Mouse (Mus musculus) ovary, adult 18-20 months (tissue): ENCODE data around the gene Akt2.
"Not testable (repeated sequence)": the region's sequence is repeated elsewhere in the genome, so short reads cannot be mapped to it uniquely, and the experiment has no call there.

Experiments
- DNase-seq: peaks from one replicate; pipeline ENCODE4 v3.0.0; 2022; ENCODE audit warnings: low spot score, mixed read lengths

Akt2 gene

GRCm38 (mm10) chr7:27613751-27614499 is 22.6 kb downstream of the Akt2 start:
- no peak for DNase-seq

DNA sequence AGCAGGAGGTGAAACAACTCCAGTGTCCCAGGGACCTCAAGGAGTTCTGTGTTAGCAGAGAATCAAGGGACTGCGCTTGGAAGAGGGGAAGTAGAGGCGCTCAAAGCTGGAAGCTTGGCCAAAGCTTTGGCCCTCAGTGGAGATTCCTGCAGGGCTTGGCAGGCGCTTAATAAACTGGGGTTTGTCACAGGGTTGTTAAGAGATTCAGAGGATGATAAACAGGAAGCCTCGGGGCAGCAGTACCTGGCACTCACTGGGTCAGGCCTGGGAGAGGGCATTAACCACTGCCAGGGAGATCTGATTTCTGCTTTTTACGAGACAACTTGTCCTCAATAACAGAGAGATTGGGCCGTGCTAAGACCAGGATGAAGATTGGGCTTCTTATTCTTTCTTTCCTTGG is 29.7 kb downstream of the Akt2 start:
- no peak for DNase-seq

GRCm38 (mm10) chr7:27622234-27622633 is 30.9 kb downstream of the Akt2 start:
- DNase-seq: no peak

DNA sequence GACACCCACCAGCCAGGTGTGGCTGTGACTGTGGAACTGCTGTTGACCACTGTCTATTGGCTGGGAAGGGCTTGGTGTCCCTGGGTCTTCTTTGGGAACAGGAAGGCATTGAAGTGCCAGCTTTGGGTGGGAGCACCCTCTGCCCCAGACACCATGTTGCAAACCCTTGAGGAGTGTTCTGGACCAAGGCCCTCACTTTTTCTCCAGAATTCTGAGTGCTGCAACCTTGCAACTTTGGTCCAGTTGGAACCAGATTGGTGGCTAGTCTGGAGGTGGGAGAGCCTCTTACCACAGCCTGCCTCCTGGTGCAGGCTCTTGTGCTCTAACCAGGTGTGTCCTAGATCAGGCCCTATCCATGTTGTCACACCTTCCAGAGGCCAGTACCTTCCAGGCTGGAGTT is 33.6 kb downstream of the Akt2 start:
- no peak for DNase-seq

- DNase-seq: no peak
These were observed 36.4 kb downstream of the Akt2 start for GRCm38 (mm10) chr7:27627707-27628106.

DNA sequence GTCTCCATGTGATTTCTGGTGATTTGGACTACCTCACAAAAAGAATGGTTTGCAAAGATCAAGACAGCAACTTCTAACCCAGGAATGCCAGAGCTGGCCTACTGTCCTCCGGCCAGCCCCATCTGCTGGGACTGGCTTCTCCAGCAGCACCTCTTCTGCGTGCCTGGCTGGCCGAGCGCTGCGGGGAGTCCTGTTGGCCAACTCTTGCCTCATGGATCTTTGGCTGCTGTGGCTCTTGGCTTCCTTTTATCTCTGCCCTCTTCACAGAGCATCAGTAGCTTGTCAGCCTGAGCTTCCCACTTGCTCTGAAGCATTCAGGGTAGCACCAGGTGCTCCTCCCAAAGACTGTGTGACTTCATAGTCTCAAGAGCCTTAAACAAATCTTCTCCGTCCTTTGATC is 36.8 kb downstream of the Akt2 start:
- no peak for DNase-seq

- DNase-seq: not testable (repeated sequence)
These were observed 37.5 kb downstream of the Akt2 start for GRCm38 (mm10) chr7:27628816-27629215.

DNA sequence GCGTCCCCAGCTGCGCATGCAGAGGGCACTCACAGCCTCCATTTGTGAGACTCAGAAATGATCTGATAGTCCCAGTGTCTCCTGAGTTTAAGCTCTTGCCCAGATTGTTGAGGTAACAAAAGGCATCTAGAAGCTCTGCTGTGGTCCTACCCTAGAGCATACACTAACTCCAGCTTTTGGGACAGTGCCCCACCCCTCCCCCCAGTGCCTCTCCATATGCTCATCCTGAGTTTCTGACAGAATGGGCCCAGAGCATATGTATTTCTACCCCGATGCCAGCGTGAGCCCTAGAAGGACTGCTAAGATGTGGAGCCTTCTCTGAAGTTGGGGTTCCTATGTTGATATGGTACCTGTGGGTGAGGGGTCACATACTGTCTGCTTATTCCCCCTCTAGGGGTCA is 40.1 kb downstream of the Akt2 start:
- no peak for DNase-seq

DNA sequence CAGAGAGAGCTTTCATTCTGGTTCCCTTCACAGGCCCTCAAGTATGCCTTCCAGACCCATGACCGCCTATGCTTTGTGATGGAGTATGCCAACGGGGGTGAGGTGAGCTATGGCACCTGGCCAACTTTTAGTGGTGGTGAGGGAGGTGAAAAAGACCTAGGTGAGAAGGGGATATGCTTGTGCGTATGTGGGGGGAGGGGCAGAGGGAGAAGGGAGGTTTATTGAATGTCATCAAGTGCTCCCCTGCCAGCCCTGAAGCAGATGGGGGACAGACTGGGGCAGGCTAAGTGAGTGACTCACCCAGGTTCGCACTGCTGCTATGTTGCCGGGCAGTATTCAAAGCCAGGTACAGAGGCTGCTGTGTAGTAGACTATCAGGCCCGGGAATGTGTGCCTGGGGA is 41.8 kb downstream of the Akt2 start:
- no peak for DNase-seq

DNA sequence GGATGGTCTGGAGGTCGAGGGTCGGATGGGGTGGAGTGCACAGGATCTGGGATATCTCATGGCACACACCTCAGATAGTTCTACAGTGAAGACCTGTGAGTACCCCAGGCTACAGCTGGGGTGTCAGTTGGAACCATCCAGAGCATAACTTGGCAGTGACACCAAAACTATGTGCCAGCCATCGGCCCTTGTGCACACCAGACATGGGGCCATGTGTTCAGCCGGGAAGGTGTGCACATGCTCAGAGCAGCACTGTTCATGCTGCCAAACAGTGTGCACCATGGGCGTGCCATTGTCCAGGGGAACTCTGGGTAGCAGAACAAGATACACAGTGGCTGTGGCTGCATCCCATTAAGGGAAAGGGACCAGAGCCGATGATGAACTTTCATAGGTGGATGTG is 43.3 kb downstream of the Akt2 start:
- no peak for DNase-seq

DNA sequence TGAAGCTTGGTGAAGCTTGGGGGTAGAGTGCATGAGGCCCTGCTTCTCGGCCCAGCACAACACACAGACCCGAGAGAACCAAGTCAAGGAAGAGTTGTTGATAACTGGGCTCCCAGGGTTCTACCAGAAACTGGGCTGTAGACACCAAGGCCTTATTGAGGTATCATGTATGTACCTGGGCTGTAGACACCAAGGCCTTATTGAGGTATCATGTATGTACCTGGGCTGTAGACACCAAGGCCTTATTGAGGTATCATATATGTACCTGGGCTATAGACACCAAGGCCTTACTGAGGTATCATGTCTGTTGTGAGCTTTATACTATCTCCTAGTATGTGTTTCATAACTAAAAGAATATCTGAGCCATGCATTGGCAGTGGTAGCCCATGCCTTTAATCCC is 43.7 kb downstream of the Akt2 start:
- DNase-seq: not testable (repeated sequence)

DNA sequence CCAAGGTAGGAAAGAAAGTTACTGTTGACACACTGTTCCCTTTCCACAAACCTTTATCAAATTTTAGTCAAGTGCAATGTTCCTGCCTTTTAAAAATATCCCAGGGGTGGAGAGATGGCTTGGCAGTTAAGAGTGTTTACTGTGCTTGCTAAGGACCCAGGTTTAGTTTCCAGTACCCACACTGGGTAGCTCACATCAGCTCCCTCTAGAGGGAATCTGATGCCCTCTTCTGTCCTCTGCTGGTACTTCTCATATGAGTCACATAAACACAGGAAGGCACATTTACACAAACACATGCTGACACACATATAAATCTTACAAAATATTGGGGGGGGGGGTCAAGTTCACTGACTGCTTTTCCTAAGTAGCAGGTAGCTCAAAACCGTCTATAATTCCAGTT is 53.1 kb downstream of the Akt2 start:
- no peak for DNase-seq

DNA sequence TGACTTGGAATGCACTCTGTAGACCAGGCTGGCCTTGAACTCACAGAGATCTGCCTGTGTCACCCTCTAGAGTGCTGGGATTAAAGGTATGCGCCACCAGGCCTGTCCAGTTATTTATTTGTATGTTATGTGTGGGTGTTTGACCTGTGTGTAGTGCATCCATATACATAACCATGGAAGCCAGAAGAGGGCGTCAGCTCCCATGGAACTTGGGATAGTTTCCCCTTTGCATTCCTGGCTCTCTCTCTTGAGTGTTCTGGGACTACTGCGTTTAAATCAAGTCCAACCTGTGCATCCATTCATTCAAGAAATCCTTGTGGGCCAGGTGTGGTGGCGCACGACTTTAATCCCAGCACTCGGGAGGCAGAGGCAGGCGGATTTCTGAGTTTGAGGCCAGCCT is 55.2 kb downstream of the Akt2 start:
- no peak for DNase-seq

DNA sequence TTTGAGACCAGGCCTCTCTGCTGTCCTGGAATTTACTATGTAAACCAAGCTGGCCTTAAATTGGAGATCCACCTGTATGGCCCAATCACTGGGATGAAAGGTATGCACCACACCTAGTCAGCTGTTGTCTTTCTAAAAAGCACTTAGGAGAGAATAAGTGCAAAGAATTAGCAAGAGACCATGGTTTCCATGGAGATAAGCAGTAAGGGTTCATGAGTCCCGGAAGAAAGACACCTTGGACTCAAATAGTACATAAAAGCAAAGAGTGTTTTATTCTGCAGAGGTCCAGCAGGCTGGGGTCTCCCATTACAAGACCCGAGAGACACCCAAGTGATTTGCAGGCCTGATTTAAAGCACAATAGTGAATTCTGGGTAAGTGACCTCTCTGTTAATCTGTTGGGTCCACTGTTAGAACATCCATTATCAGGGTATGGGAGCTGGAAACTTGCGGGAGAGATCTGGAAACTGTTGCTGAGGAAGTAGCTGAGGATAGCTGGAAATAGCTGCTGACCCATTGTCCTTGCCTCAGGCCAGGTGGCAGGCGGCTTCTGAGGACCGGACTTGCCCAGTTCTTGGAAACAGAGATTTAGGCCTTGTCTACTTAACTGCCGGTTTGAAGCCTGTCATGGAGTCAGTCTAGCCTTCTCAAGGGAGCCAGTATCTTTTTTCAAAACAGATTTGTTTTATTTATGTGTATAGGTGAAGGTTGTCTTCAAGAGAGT is 56.1 kb downstream of the Akt2 start:
- no peak for DNase-seq

- no peak for DNase-seq
These were observed 58.4 kb downstream of the Akt2 start for GRCm38 (mm10) chr7:27649723-27650122.

DNA sequence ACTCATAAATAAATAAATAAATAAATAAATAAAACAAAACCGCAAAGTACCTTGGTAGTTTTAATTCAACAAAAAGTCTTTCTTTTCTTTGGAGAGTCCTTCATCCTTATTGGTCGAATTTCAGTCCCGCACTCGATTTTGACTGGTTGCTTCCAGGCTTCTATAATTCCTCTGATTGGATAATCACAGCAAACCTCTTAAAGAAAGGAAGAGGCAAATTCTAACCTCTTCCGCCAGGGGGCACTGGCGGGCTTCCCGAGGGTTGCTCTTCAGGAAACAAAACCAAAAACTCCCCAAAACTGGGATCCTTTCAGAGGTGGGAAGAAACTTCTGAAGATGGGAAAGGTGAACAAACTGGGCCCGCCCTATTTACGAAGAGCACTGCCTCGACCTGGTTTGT is 59.6 kb downstream of the Akt2 start:
- peak; percentile 35 for DNase-seq

GRCm38 (mm10) chr7:27653681-27654437 is 62.5 kb downstream of the Akt2 start, which contains the start of gene Ttc9b:
Gene Ttc9b (plus strand): TSS chr7:27653915.
- DNase-seq: no peak

DNA sequence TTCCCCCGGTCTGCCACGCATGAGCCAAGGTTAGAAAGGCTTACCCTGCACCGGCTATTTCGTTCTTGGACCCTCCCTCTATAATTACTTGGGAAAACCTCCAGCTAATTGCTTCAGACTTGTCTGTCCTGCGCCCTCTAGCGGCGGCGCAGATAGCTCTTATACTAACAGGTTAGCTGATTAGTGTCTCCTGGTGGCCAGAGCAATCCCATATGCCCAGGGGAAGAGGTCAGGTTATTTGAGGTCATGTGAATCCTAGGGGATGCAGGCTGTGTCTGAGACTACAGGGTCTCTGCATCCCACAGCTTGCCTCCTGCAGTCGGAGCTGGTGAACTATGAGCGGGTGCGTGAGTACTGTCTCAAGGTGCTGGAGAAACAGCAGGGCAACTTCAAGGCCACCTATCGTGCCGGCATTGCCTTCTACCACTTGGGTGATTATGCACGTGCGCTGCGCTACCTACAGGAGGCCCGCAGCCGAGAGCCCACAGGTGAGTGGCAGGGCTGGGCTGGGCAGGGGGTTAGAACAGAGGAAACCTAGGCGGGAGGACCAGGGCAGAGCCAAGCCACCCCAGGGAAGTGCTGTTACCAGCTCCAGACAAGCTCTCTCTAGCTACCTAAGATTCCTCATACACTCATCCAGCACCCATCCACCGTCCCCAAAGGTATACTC is 63.4 kb downstream of the Akt2 start:
- no peak for DNase-seq

DNA sequence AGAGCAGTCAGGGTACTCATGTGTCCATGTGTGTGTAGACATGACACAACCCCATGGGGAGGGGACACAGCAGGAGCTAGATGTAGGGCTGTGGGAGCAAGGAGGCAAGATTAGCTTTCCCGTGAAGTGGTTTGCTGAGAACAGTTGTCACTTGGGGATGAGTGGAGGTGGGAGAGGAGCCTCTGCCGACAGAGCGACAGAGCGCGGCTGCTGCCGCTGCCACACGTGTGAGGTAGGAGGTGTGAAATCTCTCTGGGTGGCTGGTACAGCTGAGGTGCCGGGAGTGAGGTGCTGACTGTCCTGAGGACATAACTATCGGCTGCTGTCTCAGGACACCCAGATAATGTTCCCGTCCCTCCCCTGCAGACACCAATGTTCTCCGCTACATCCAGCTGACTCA is 64.2 kb downstream of the Akt2 start:
- DNase-seq: no peak

- DNase-seq: no peak
These were observed 65.2 kb downstream of the Akt2 start for GRCm38 (mm10) chr7:27656600-27656999.

DNA sequence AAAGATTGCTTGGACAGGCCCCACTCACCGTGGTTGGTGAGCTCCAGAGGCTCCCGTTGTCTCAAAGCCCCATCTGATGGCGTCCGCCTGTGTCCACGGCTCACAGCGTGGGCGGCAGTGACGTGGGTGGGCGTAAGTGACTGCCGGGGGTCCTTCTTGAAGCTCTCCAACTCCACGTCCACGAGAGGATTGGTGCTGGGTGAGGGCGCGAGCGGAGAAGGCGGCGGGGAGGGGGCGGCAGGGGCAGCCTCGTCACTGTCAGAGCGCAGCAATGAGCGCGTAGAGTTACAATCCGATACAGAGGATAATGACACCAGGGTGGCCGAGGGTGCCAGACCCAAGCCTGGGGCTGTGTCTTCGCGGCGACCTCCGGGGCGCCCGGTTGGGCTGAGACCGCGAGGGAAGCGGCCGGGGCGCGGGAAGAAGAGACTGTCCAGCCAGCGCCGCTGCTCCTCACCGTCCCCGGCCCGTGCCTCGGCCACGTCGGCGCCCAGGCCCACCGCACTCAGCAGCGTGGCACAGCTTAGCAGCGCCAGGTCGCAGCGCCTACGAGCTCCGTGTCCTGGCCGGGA is 66.6 kb downstream of the Akt2 start:
- DNase-seq: no peak
